In the genomic region with DNA sequence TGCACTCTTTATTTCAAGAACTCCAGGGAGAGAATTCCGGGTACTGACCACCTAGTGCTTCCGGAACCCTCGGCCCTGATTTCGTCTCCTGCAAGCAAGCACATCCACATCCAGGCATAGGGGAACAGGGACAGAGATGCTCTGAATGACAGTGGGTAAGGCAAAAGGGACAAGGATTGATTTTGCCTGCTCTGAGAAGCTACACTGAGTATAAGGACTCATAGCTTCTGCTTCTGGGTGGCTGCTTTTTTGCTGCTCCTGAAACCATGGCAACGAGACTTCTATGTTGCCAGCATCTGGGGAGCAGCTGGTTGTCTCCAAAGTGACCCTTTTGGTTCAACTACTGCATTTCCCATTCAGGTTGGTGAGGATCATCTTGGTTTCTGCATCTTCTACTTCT, we compare ENCODE assay signal across 8 mouse cellular contexts. TPM values are rescaled to one million over a fixed set of nuclear protein-coding genes. Genes with fewer than 3 reads are reported as not detected.
DNase-seq lines count a peak whose midpoint lies in the region; ATAC-seq and TF ChIP-seq lines count a peak whose summit lies in the region.

No protein-coding gene starts in this region.

- DNase-seq in lung, embryonic 14.5 days = no peak
- DNase-seq in lung, postnatal 25 days (ENCODE audit: low spot score) = no peak
- DNase-seq in limb, embryonic 10.5 days (ENCODE audit: low spot score) = peak; percentile 38
- DNase-seq in adipocyte (ENCODE audit: low spot score) = no peak
- DNase-seq in natural killer cell, adult 2 months (ENCODE audit: low spot score in 2 of 2) = no peak
- DNase-seq in kidney, adult 2 months = no peak

- no peak overlapping the region for H3K9ac ChIP-seq in lung, embryonic 14.5 days
- peak overlapping the region; percentile 97 for H3K9ac ChIP-seq in neural tube, embryonic 15.5 days (replicated peaks)

- WGBS in lung, embryonic 14.5 days = 11% methylated on average over 5 of the region's 5 CpGs
- WGBS in limb, embryonic 10.5 days = 10% methylated on average over 5 of the region's 5 CpGs
- WGBS in neural tube, embryonic 15.5 days = 7% methylated on average over 5 of the region's 5 CpGs
- 14% methylated on average over 5 of the region's 5 CpGs for WGBS in kidney, adult 2 months

- peak; percentile 42; the same call in 1 of the 2 replicates for ATAC-seq in lung, embryonic 14.5 days (ENCODE audit: insufficient read depth)
- ATAC-seq in neural tube, embryonic 15.5 days (ENCODE audit: low FRiP score) = peak; percentile 74

- peak overlapping the region; percentile 44 for H3K4me3 ChIP-seq in lung, embryonic 14.5 days (ENCODE audit: low read depth, low read length)
- peak overlapping the region; percentile 45 for H3K4me3 ChIP-seq in embryonic fibroblast, embryonic 13.5 days (ENCODE audit: insufficient read depth, low read length)
- H3K4me3 ChIP-seq in limb, embryonic 10.5 days = peak overlapping the region; percentile 60
- H3K4me3 ChIP-seq in neural tube, embryonic 15.5 days (replicated peaks) = peak overlapping the region; percentile 85
- no peak overlapping the region for H3K4me3 ChIP-seq in kidney, adult 2 months (ENCODE audit: insufficient read depth, low read depth, low read length)

- H3K36me3 ChIP-seq in lung, embryonic 14.5 days (ENCODE audit: insufficient read depth) = no peaks in the 10 kb centered on the region
- no peaks in the 10 kb centered on the region for H3K36me3 ChIP-seq in limb, embryonic 10.5 days
- no peaks in the 10 kb centered on the region for H3K36me3 ChIP-seq in neural tube, embryonic 15.5 days
- H3K36me3 ChIP-seq in kidney, adult 2 months (ENCODE audit: control insufficient read depth, insufficient read depth, low read length) = no peaks in the 10 kb centered on the region

- peak overlapping the region; percentile 78 for H3K4me2 ChIP-seq in lung, embryonic 14.5 days
- H3K4me2 ChIP-seq in neural tube, embryonic 15.5 days = peak overlapping the region; percentile 67

- TF ChIP-seq POLR2A in embryonic fibroblast, embryonic 13.5 days (IDR thresholded peaks at IDR 0.05; ENCODE audit: low read depth, low read length) = no peak
- TF ChIP-seq POLR2A in kidney, adult 2 months (IDR thresholded peaks at IDR 0.05; ENCODE audit: low read depth, low read length) = no peak

- no peak for TF ChIP-seq CTCF in lung, embryonic 14.5 days (IDR thresholded peaks at IDR 0.05; ENCODE audit: low read depth)
- TF ChIP-seq CTCF in embryonic fibroblast, embryonic 13.5 days (IDR thresholded peaks at IDR 0.05; ENCODE audit: borderline replicate concordance, insufficient read depth, low read length) = no peak
- no peak for TF ChIP-seq CTCF in kidney, adult 2 months (conservative IDR thresholded peaks at IDR 0.05; ENCODE audit: insufficient read depth, insufficient read length, low read depth, low read length)

- H3K4me1 ChIP-seq in lung, embryonic 14.5 days (ENCODE audit: insufficient read depth) = no peaks in the 10 kb centered on the region
- H3K4me1 ChIP-seq in embryonic fibroblast, embryonic 13.5 days (ENCODE audit: control insufficient read depth, insufficient read depth, low read length) = peaks cover 2% of the 10 kb centered on the region; the same call in 1 of the 2 replicates
- H3K4me1 ChIP-seq in limb, embryonic 10.5 days = peaks cover 21% of the 10 kb centered on the region
- H3K4me1 ChIP-seq in neural tube, embryonic 15.5 days = peaks cover 20% of the 10 kb centered on the region
- H3K4me1 ChIP-seq in kidney, adult 2 months (ENCODE audit: control insufficient read depth, insufficient read depth, low read length) = no peaks in the 10 kb centered on the region

- no peak overlapping the region for H3K27ac ChIP-seq in lung, embryonic 14.5 days (ENCODE audit: low read depth)
- no peak overlapping the region for H3K27ac ChIP-seq in embryonic fibroblast, embryonic 13.5 days (ENCODE audit: insufficient read depth, low read length)
- H3K27ac ChIP-seq in limb, embryonic 10.5 days = peak overlapping the region; percentile 62
- H3K27ac ChIP-seq in neural tube, embryonic 15.5 days (replicated peaks) = peak overlapping the region; percentile 95
- no peak overlapping the region for H3K27ac ChIP-seq in kidney, adult 2 months (ENCODE audit: insufficient read depth, low read depth, low read length)

- H3K27me3 ChIP-seq in lung, embryonic 14.5 days (ENCODE audit: insufficient read depth, low read length) = peaks cover 16% of the 10 kb centered on the region
- peaks cover 31% of the 10 kb centered on the region for H3K27me3 ChIP-seq in limb, embryonic 10.5 days (ENCODE audit: low read depth, poor library complexity, severe bottlenecking)
- H3K27me3 ChIP-seq in neural tube, embryonic 15.5 days (replicated peaks) = no peaks in the 10 kb centered on the region
- no peaks in the 10 kb centered on the region; the same call in 1 of the 2 replicates for H3K27me3 ChIP-seq in kidney, adult 2 months (replicated peaks; ENCODE audit: control insufficient read depth, insufficient read depth, low read length)

- H3K9me3 ChIP-seq in lung, embryonic 14.5 days (ENCODE audit: low read depth, low read length) = no peaks in the 10 kb centered on the region
- H3K9me3 ChIP-seq in limb, embryonic 10.5 days (replicated peaks) = no peaks in the 10 kb centered on the region
- H3K9me3 ChIP-seq in neural tube, embryonic 15.5 days (replicated peaks) = no peaks in the 10 kb centered on the region

RNA-seq across cellular contexts. Expression of a gene that starts 0.3 kb away (rescaled TPM):
- polyA plus RNA-seq in lung, embryonic 14.5 days (2014; fragmentation: Nextera tagmentation; extraction: Ambion mirVana) = 0.73 and 0.74 TPM in 2 replicates
- 0.57 TPM in 1 of 2 replicates, not detected in the other for polyA plus RNA-seq in embryonic fibroblast, embryonic 13.5 days (2011; ENCODE audit: insufficient read length, low read depth, missing spikeins)
- 0.73 and 0.95 TPM in 2 replicates for polyA plus RNA-seq in limb, embryonic 10.5 days (2016; fragmentation: Nextera tagmentation; extraction: Ambion mirVana)
- 27.9 and 33.6 TPM in 2 replicates for polyA plus RNA-seq in neural tube, embryonic 15.5 days (2015; fragmentation: Nextera tagmentation; extraction: Ambion mirVana)
- polyA plus RNA-seq in kidney, adult 2 months (2012; rRNA removed) = 0.08 and 0.11 TPM in 2 replicates

Comparison
In these comparisons a context has a peak if more than half of its experiments do, and no peak if none do; other contexts are left out.
1. H3K27ac ChIP-seq: peak in limb, embryonic 10.5 days (single experiment) and neural tube, embryonic 15.5 days (single experiment); none in lung, embryonic 14.5 days (single experiment), embryonic fibroblast, embryonic 13.5 days (single experiment) and kidney, adult 2 months (single experiment).
2. RNA of a gene that starts 0.3 kb away (polyA plus RNA-seq): 27.9 to 33.6 TPM in neural tube, embryonic 15.5 days; 0.73 to 0.95 TPM in limb, embryonic 10.5 days, 0.73 to 0.74 TPM in lung, embryonic 14.5 days, 0.08 to 0.11 TPM in kidney, adult 2 months and 0.57 TPM in embryonic fibroblast, embryonic 13.5 days; every median in the first group is over 10 times any median in the second.